Mouse (Mus musculus): ENCODE data around the gene Tbx6. TPM values are rescaled to one million over a fixed set of nuclear protein-coding genes. Genes with fewer than 3 reads are reported as not detected.

The Tbx6 gene
- polyA plus RNA-seq, 1 experiment from 2014 or later, result 0.42 TPM

- no peak overlapping the region for H3K4me2 ChIP-seq (ENCODE audit: low read length)
- no peak overlapping the region for H3K27ac ChIP-seq (ENCODE audit: low read depth, low read length)
- H3K4me1 ChIP-seq (ENCODE audit: control insufficient read depth, insufficient read depth, low read length), result peaks cover 12% of the 10 kb centered on the region
- 96% methylated on average over 16 of the region's 16 CpGs for WGBS
- H3K9me3 ChIP-seq (replicated peaks; ENCODE audit: control insufficient read depth, low read length), result no peaks in the 10 kb centered on the region
- H3K4me3 ChIP-seq (ENCODE audit: low read depth, low read length), result no peak overlapping the region
- ATAC-seq (no peak), DNase-seq (ENCODE audit: low spot score) (no peak)
- H3K36me3 ChIP-seq (ENCODE audit: control insufficient read depth, insufficient read depth, low read length), result peaks cover 40% of the 10 kb centered on the region
- no peak overlapping the region for H3K9ac ChIP-seq (ENCODE audit: low read length)
- no peaks in the 10 kb centered on the region for H3K27me3 ChIP-seq (replicated peaks; ENCODE audit: control insufficient read depth, insufficient read depth, low read length)
Measured at GRCm38 (mm10) chr7:126801057-126801422, 19.8 kb downstream of the Tbx6 start.

GRCm38 (mm10) chr7:126802134-126802889 is 21.0 kb downstream of the Tbx6 start:
- DNase-seq (ENCODE audit: low spot score) (no peak), ATAC-seq (no peak)
- Histone ChIP-seq H3K4me2 (ENCODE audit: low read length) (no peak overlapping the region), H3K9ac (ENCODE audit: low read length) (no peak overlapping the region), H3K4me1 (ENCODE audit: control insufficient read depth, insufficient read depth, low read length) (peaks cover 12% of the 10 kb centered on the region), H3K4me3 (ENCODE audit: low read depth, low read length) (no peak overlapping the region), H3K27ac (ENCODE audit: low read depth, low read length) (no peak overlapping the region), H3K9me3 (replicated peaks; ENCODE audit: control insufficient read depth, low read length) (no peaks in the 10 kb centered on the region), H3K27me3 (replicated peaks; ENCODE audit: control insufficient read depth, insufficient read depth, low read length) (no peaks in the 10 kb centered on the region), H3K36me3 (ENCODE audit: control insufficient read depth, insufficient read depth, low read length) (peaks cover 28% of the 10 kb centered on the region)
- WGBS, result 89% methylated on average over 11 of the region's 11 CpGs

GRCm38 (mm10) chr7:126803181-126803580 is 21.9 kb downstream of the Tbx6 start:
- no peaks in the 10 kb centered on the region for H3K9me3 ChIP-seq (replicated peaks; ENCODE audit: control insufficient read depth, low read length)
- H3K36me3 ChIP-seq (ENCODE audit: control insufficient read depth, insufficient read depth, low read length), result peaks cover 28% of the 10 kb centered on the region
- no peak overlapping the region for H3K4me3 ChIP-seq (ENCODE audit: low read depth, low read length)
- no peak overlapping the region for H3K4me2 ChIP-seq (ENCODE audit: low read length)
- WGBS, result 94% methylated on average over 6 of the region's 6 CpGs
- DNase-seq (ENCODE audit: low spot score) (no peak), ATAC-seq (no peak)
- H3K4me1 ChIP-seq (ENCODE audit: control insufficient read depth, insufficient read depth, low read length), result peaks cover 8% of the 10 kb centered on the region
- H3K27ac ChIP-seq (ENCODE audit: low read depth, low read length), result no peak overlapping the region
- no peak overlapping the region for H3K9ac ChIP-seq (ENCODE audit: low read length)
- no peaks in the 10 kb centered on the region for H3K27me3 ChIP-seq (replicated peaks; ENCODE audit: control insufficient read depth, insufficient read depth, low read length)

GRCm38 (mm10) chr7:126803751-126804150 is 22.5 kb downstream of the Tbx6 start:
- DNase-seq (ENCODE audit: low spot score) (no peak), ATAC-seq (no peak)
- no peaks in the 10 kb centered on the region for H3K27me3 ChIP-seq (replicated peaks; ENCODE audit: control insufficient read depth, insufficient read depth, low read length)
- peaks cover 12% of the 10 kb centered on the region for H3K4me1 ChIP-seq (ENCODE audit: control insufficient read depth, insufficient read depth, low read length)
- no peak overlapping the region for H3K4me2 ChIP-seq (ENCODE audit: low read length)
- no peaks in the 10 kb centered on the region for H3K9me3 ChIP-seq (replicated peaks; ENCODE audit: control insufficient read depth, low read length)
- no peak overlapping the region for H3K9ac ChIP-seq (ENCODE audit: low read length)
- no peak overlapping the region for H3K27ac ChIP-seq (ENCODE audit: low read depth, low read length)
- peaks cover 28% of the 10 kb centered on the region for H3K36me3 ChIP-seq (ENCODE audit: control insufficient read depth, insufficient read depth, low read length)
- H3K4me3 ChIP-seq (ENCODE audit: low read depth, low read length), result no peak overlapping the region

- no peak for ATAC-seq
- Histone ChIP-seq H3K36me3 (ENCODE audit: control insufficient read depth, insufficient read depth, low read length) (peaks cover 26% of the 10 kb centered on the region), H3K9me3 (replicated peaks; ENCODE audit: control insufficient read depth, low read length) (no peaks in the 10 kb centered on the region), H3K27me3 (replicated peaks; ENCODE audit: control insufficient read depth, insufficient read depth, low read length) (no peaks in the 10 kb centered on the region), H3K4me1 (ENCODE audit: control insufficient read depth, insufficient read depth, low read length) (peaks cover 8% of the 10 kb centered on the region), H3K4me3 (ENCODE audit: low read depth, low read length) (no peak overlapping the region), H3K27ac (ENCODE audit: low read depth, low read length) (no peak overlapping the region), H3K4me2 (ENCODE audit: low read length) (no peak overlapping the region), H3K9ac (ENCODE audit: low read length) (0 out of 2 replicates have a peak overlapping the region, but pooled peaks have one; percentile 9)
- WGBS, result 84% methylated on average over 6 of the region's 6 CpGs
- DNase-seq (ENCODE audit: low spot score), result no peak
Measured at GRCm38 (mm10) chr7:126806956-126807355, 25.7 kb downstream of the Tbx6 start.

- Histone ChIP-seq H3K4me3 (ENCODE audit: low read depth, low read length) (no peak overlapping the region), H3K4me2 (ENCODE audit: low read length) (peak overlapping the region; percentile 90; the same call in 1 of the 2 replicates), H3K27me3 (replicated peaks; ENCODE audit: control insufficient read depth, insufficient read depth, low read length) (no peaks in the 10 kb centered on the region), H3K36me3 (ENCODE audit: control insufficient read depth, insufficient read depth, low read length) (peaks cover 25% of the 10 kb centered on the region), H3K9ac (ENCODE audit: low read length) (peak overlapping the region; percentile 88; the same call in 1 of the 2 replicates), H3K4me1 (ENCODE audit: control insufficient read depth, insufficient read depth, low read length) (peaks cover 8% of the 10 kb centered on the region), H3K9me3 (replicated peaks; ENCODE audit: control insufficient read depth, low read length) (no peaks in the 10 kb centered on the region), H3K27ac (ENCODE audit: low read depth, low read length) (no peak overlapping the region)
- 75% methylated on average over 4 of the region's 4 CpGs for WGBS
- DNase-seq (ENCODE audit: low spot score), result no peak
- no peak for ATAC-seq
Measured at GRCm38 (mm10) chr7:126807405-126807804, 26.1 kb downstream of the Tbx6 start.

GRCm38 (mm10) chr7:126808703-126809455 is 27.6 kb downstream of the Tbx6 start:
- under 1% methylated on average over 43 of the region's 43 CpGs for WGBS
- Histone ChIP-seq H3K4me1 (ENCODE audit: control insufficient read depth, insufficient read depth, low read length) (peaks cover 8% of the 10 kb centered on the region), H3K36me3 (ENCODE audit: control insufficient read depth, insufficient read depth, low read length) (peaks cover 12% of the 10 kb centered on the region; the same call in 1 of the 2 replicates), H3K9me3 (replicated peaks; ENCODE audit: control insufficient read depth, low read length) (no peaks in the 10 kb centered on the region), H3K9ac (ENCODE audit: low read length) (peak overlapping the region; percentile 88), H3K27ac (ENCODE audit: low read depth, low read length) (peak overlapping the region; percentile 67), H3K27me3 (replicated peaks; ENCODE audit: control insufficient read depth, insufficient read depth, low read length) (no peaks in the 10 kb centered on the region), H3K4me2 (ENCODE audit: low read length) (peak overlapping the region; percentile 90), H3K4me3 (ENCODE audit: low read depth, low read length) (peak overlapping the region; percentile 72)
- peak; percentile 98 for ATAC-seq
- DNase-seq (ENCODE audit: low spot score), result peak; percentile 94

- H3K4me3 ChIP-seq (ENCODE audit: low read depth, low read length), result no peak overlapping the region
Measured at GRCm38 (mm10) chr7:126809723-126810369, 28.6 kb downstream of the Tbx6 start.

More at GRCm38 (mm10) chr7:126809723-126810369, 28.6 kb downstream of the Tbx6 start:
- H3K27me3 ChIP-seq (replicated peaks; ENCODE audit: control insufficient read depth, insufficient read depth, low read length), result no peaks in the 10 kb centered on the region
- peaks cover 7% of the 10 kb centered on the region; the same call in 1 of the 2 replicates for H3K36me3 ChIP-seq (ENCODE audit: control insufficient read depth, insufficient read depth, low read length)
- ATAC-seq (no peak), DNase-seq (ENCODE audit: low spot score) (no peak)
- H3K4me1 ChIP-seq (ENCODE audit: control insufficient read depth, insufficient read depth, low read length), result peaks cover 8% of the 10 kb centered on the region
- H3K27ac ChIP-seq (ENCODE audit: low read depth, low read length), result no peak overlapping the region
- WGBS, result 77% methylated on average over 5 of the region's 5 CpGs
- peak overlapping the region; percentile 90 for H3K4me2 ChIP-seq (ENCODE audit: low read length)
- no peak overlapping the region; the same call in 1 of the 2 replicates for H3K9ac ChIP-seq (ENCODE audit: low read length)
- H3K9me3 ChIP-seq (replicated peaks; ENCODE audit: control insufficient read depth, low read length), result no peaks in the 10 kb centered on the region

Data from forebrain, embryonic 14.5 days (tissue).